Mouse (Mus musculus) stomach, embryonic 15.5 days (tissue): ENCODE measurements around the gene Slc8a3. TPM values are rescaled to one million over a fixed set of nuclear protein-coding genes. Genes with fewer than 3 reads are reported as not detected.

Experiments used
- ATAC-seq: fragments of 200-750 bp; cut with Nextera tagmentation; 2 replicates; pipeline ENCODE4 v1.8.0; 2017; ENCODE audit warnings: low read depth, moderate number of reproducible peaks, moderate TSS enrichment; ENCODE audit not compliant: insufficient read depth, low FRiP score
- H3K27ac ChIP-seq: fragments of 300-500 bp; sonication (generic); 2 replicates; pipeline ENCODE4 v1.5.1; 2015; ENCODE audit warnings: mild to moderate bottlenecking, inconsistent platforms
- H3K27me3 ChIP-seq: fragments of 300-500 bp; sonication (generic); replicated peaks from 2 replicates; pipeline ENCODE4 v1.6.1; 2015; ENCODE audit warnings: inconsistent platforms
- H3K36me3 ChIP-seq: fragments of 300-500 bp; sonication (generic); 2 replicates; pipeline ENCODE4 v1.6.1; 2015; ENCODE audit warnings: inconsistent platforms
- H3K4me1 ChIP-seq: fragments of 300-500 bp; sonication (generic); 2 replicates; pipeline ENCODE4 v1.6.1; 2015; ENCODE audit warnings: inconsistent platforms
- H3K4me2 ChIP-seq: fragments of 300-500 bp; sonication (generic); 2 replicates; pipeline ENCODE4 v1.6.1; 2015; ENCODE audit warnings: mild to moderate bottlenecking, inconsistent platforms
- H3K4me3 ChIP-seq: fragments of 300-500 bp; sonication (generic); replicated peaks from 2 replicates; pipeline ENCODE4 v1.5.1; 2015; ENCODE audit warnings: inconsistent platforms
- H3K9ac ChIP-seq: fragments of 300-500 bp; sonication (generic); 2 replicates; pipeline ENCODE4 v1.6.1; 2015; ENCODE audit warnings: inconsistent platforms
- H3K9me3 ChIP-seq: fragments of 300-500 bp; sonication (generic); 2 replicates; pipeline ENCODE4 v1.6.1; 2016; ENCODE audit warnings: inconsistent platforms
- WGBS: fragments of 180-500 bp; shearing (Covaris S2); methylation state at CpG from one replicate; pipeline ENCODE4 v1.1.7; 2015; 5-methylcytosine and 5-hydroxymethylcytosine counted together
- polyA plus RNA-seq: library from polyadenylated mRNA; unstranded; fragments of >200 nt; fragmentation: Nextera tagmentation; extraction: Ambion mirVana; gene quantifications from 2 replicates; pipeline ENCODE4 v1.2.1, GENCODE M21; 2015

Slc8a3 gene
- polyA plus RNA-seq, 1 experiment from 2014 or later, result 0.63 TPM

- Histone ChIP-seq H3K4me3 (no peak overlapping the region), H3K9ac (no peak overlapping the region), H3K9me3 (no peaks in the 10 kb centered on the region), H3K4me1 (no peaks in the 10 kb centered on the region), H3K4me2 (no peak overlapping the region), H3K27me3 (no peaks in the 10 kb centered on the region), H3K27ac (no peak overlapping the region), H3K36me3 (no peaks in the 10 kb centered on the region)
- no peak for ATAC-seq
- 28% methylated on average over 23 of the region's 23 CpGs for WGBS
Measured at GRCm38 (mm10) chr12:81199280-81199955, 133.6 kb downstream of the Slc8a3 start.

- Histone ChIP-seq H3K27me3 (no peaks in the 10 kb centered on the region), H3K9me3 (no peaks in the 10 kb centered on the region), H3K36me3 (no peaks in the 10 kb centered on the region), H3K9ac (no peak overlapping the region), H3K4me1 (no peaks in the 10 kb centered on the region), H3K27ac (no peak overlapping the region), H3K4me2 (no peak overlapping the region), H3K4me3 (no peak overlapping the region)
- no peak for ATAC-seq
- WGBS, result 66% methylated on average over 5 of the region's 5 CpGs
Measured at GRCm38 (mm10) chr12:81197468-81198075, 135.4 kb downstream of the Slc8a3 start.

- Histone ChIP-seq H3K4me1 (no peaks in the 10 kb centered on the region), H3K27me3 (no peaks in the 10 kb centered on the region), H3K27ac (no peak overlapping the region), H3K9me3 (no peaks in the 10 kb centered on the region), H3K4me3 (no peak overlapping the region), H3K4me2 (no peak overlapping the region), H3K36me3 (no peaks in the 10 kb centered on the region), H3K9ac (no peak overlapping the region)
- no peak for ATAC-seq
- WGBS, result 76% methylated on average over 2 of the region's 2 CpGs
Measured at GRCm38 (mm10) chr12:81193968-81194367, 139.0 kb downstream of the Slc8a3 start.

- H3K36me3 ChIP-seq, result no peaks in the 10 kb centered on the region
- no peak overlapping the region for H3K9ac ChIP-seq
- WGBS, result 85% methylated on average over 1 of the region's 1 CpGs
- no peak for ATAC-seq
- no peaks in the 10 kb centered on the region for H3K27me3 ChIP-seq
- no peaks in the 10 kb centered on the region for H3K9me3 ChIP-seq
- H3K4me3 ChIP-seq, result no peak overlapping the region
- no peaks in the 10 kb centered on the region for H3K4me1 ChIP-seq
- no peak overlapping the region for H3K27ac ChIP-seq
- no peak overlapping the region for H3K4me2 ChIP-seq
Measured at GRCm38 (mm10) chr12:81189636-81190035, 143.3 kb downstream of the Slc8a3 start.

- no peak for ATAC-seq
Measured at GRCm38 (mm10) chr12:81188996-81189395, 144.0 kb downstream of the Slc8a3 start.

GRCm38 (mm10) chr12:81188423-81188822 is 144.6 kb downstream of the Slc8a3 start:
- Histone ChIP-seq H3K27ac (no peak overlapping the region), H3K9ac (no peak overlapping the region), H3K9me3 (no peaks in the 10 kb centered on the region), H3K4me2 (no peak overlapping the region), H3K36me3 (no peaks in the 10 kb centered on the region), H3K4me3 (no peak overlapping the region), H3K27me3 (no peaks in the 10 kb centered on the region), H3K4me1 (no peaks in the 10 kb centered on the region)
- WGBS, result 68% methylated on average over 3 of the region's 3 CpGs
- no peak for ATAC-seq

More at GRCm38 (mm10) chr12:81188996-81189395, 144.0 kb downstream of the Slc8a3 start:
- Histone ChIP-seq H3K9ac (no peak overlapping the region), H3K27ac (no peak overlapping the region), H3K4me3 (no peak overlapping the region), H3K36me3 (no peaks in the 10 kb centered on the region), H3K4me1 (no peaks in the 10 kb centered on the region), H3K4me2 (no peak overlapping the region), H3K9me3 (no peaks in the 10 kb centered on the region), H3K27me3 (no peaks in the 10 kb centered on the region)
- WGBS, result 84% methylated on average over 4 of the region's 4 CpGs

- no peak overlapping the region for H3K4me3 ChIP-seq
- H3K27me3 ChIP-seq, result no peaks in the 10 kb centered on the region
- H3K4me1 ChIP-seq, result no peaks in the 10 kb centered on the region
- H3K4me2 ChIP-seq, result no peak overlapping the region
- H3K9me3 ChIP-seq, result no peaks in the 10 kb centered on the region
- no peak for ATAC-seq
- 63% methylated on average over 3 of the region's 3 CpGs for WGBS
- no peaks in the 10 kb centered on the region for H3K36me3 ChIP-seq
- H3K27ac ChIP-seq, result no peak overlapping the region
- no peak overlapping the region for H3K9ac ChIP-seq
Measured at GRCm38 (mm10) chr12:81186668-81187067, 146.3 kb downstream of the Slc8a3 start.

GRCm38 (mm10) chr12:81186081-81186480 is 146.9 kb downstream of the Slc8a3 start:
- Histone ChIP-seq H3K9ac (no peak overlapping the region), H3K27me3 (no peaks in the 10 kb centered on the region), H3K4me2 (no peak overlapping the region), H3K4me3 (no peak overlapping the region), H3K36me3 (no peaks in the 10 kb centered on the region), H3K9me3 (no peaks in the 10 kb centered on the region), H3K4me1 (no peaks in the 10 kb centered on the region), H3K27ac (no peak overlapping the region)
- 93% methylated on average over 4 of the region's 4 CpGs for WGBS
- no peak for ATAC-seq

- no peaks in the 10 kb centered on the region for H3K36me3 ChIP-seq
- no peaks in the 10 kb centered on the region for H3K9me3 ChIP-seq
- no peak for ATAC-seq
- H3K27me3 ChIP-seq, result no peaks in the 10 kb centered on the region
- H3K4me3 ChIP-seq, result no peak overlapping the region
- no peak overlapping the region for H3K27ac ChIP-seq
- H3K4me2 ChIP-seq, result no peak overlapping the region
- no peak overlapping the region for H3K9ac ChIP-seq
- H3K4me1 ChIP-seq, result no peaks in the 10 kb centered on the region
- 93% methylated on average over 2 of the region's 2 CpGs for WGBS
Measured at GRCm38 (mm10) chr12:81184967-81185366, 148.0 kb downstream of the Slc8a3 start.

GRCm38 (mm10) chr12:81182073-81182472 is 150.9 kb downstream of the Slc8a3 start:
- Histone ChIP-seq H3K27me3 (no peaks in the 10 kb centered on the region), H3K9me3 (no peaks in the 10 kb centered on the region), H3K9ac (no peak overlapping the region), H3K36me3 (no peaks in the 10 kb centered on the region), H3K4me2 (no peak overlapping the region), H3K27ac (no peak overlapping the region), H3K4me1 (no peaks in the 10 kb centered on the region), H3K4me3 (no peak overlapping the region)
- 55% methylated on average over 3 of the region's 3 CpGs for WGBS
- ATAC-seq, result no peak

- H3K27ac ChIP-seq, result no peak overlapping the region
- WGBS, result 54% methylated on average over 9 of the region's 9 CpGs
- H3K9me3 ChIP-seq, result no peaks in the 10 kb centered on the region
Measured at GRCm38 (mm10) chr12:81175252-81175651, 157.7 kb downstream of the Slc8a3 start.

GRCm38 (mm10) chr12:81173893-81174292 is 159.1 kb downstream of the Slc8a3 start:
- Histone ChIP-seq H3K36me3 (no peaks in the 10 kb centered on the region), H3K27me3 (no peaks in the 10 kb centered on the region), H3K4me2 (no peak overlapping the region), H3K4me1 (no peaks in the 10 kb centered on the region), H3K9me3 (no peaks in the 10 kb centered on the region), H3K4me3 (no peak overlapping the region), H3K9ac (no peak overlapping the region), H3K27ac (no peak overlapping the region)
- ATAC-seq, result no peak
- 87% methylated on average over 4 of the region's 4 CpGs for WGBS

More at GRCm38 (mm10) chr12:81175252-81175651, 157.7 kb downstream of the Slc8a3 start:
- Histone ChIP-seq H3K4me2 (no peak overlapping the region), H3K27me3 (no peaks in the 10 kb centered on the region), H3K36me3 (no peaks in the 10 kb centered on the region), H3K4me3 (no peak overlapping the region), H3K9ac (no peak overlapping the region), H3K4me1 (no peaks in the 10 kb centered on the region)
- no peak for ATAC-seq
